Mouse (Mus musculus): ENCODE measurements at regions not wholly inside any gene's neighbourhood (a gene's known extent, or its start where the extent isn't known, plus 50 kb on each side); places are given as distances from the start of the nearest gene placed in this dataset.

DNA sequence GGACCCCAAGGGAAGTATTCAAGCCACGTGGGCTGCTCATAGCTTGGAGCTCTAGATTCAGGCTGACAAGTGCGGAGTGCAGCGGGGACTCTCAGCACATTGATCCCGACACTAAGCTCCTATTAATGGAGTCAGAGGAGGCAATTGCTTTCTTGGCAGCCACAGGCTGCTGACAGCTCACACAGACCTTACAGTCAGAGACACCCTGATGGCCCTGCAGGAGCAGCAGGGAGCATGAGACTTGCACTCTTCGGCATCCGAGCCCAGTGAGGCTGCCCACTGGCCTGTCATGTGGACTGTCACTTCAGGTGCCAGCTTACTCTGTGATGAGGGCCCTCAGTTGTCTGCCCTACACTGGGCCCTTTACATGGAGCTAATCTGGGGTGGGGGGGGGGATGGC is 176.5 kb upstream of the Nlrp1b start:
- TF ChIP-seq CTCF (IDR thresholded peaks at IDR 0.05; ENCODE audit: extremely low read depth, insufficient read depth, low read length) (no peak), POLR2A (IDR thresholded peaks at IDR 0.05; ENCODE audit: extremely low read depth, insufficient read depth, low read length) (no peak)
- H3K4me3 ChIP-seq (ENCODE audit: insufficient read depth, low read length): no peak overlapping the region
- H3K27ac ChIP-seq (ENCODE audit: insufficient read depth, low read length): no peak overlapping the region
- H3K4me1 ChIP-seq (ENCODE audit: control insufficient read depth, insufficient read depth, low read length): no peaks in the 10 kb centered on the region

DNA sequence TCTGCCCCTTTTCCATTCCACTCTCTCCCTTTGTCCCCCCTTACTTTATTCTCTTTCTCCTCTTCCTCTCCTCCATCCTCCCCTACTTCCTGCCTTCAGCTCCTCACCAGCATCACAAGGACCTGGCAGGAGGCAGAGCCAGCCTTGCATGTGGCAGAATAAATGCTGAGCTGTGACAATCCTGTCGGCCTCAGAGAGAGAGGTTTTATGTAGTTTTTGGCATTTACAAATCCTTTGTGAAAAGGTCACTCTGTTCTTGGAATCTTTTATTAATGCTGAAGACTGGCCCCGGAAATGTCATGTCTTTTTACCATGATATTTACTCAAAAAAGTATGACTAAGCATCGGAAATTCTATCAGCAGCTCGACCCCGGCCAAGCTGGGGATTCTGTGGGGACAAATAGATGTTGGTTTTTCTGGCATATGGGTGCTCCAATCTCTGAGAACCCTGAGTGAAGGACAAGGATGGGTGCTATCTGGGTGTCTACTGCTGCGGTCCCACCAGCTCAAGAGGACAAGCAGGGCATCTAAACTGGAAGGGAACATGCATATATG is 178.8 kb upstream of the Nlrp1b start:
- no peaks in the 10 kb centered on the region for H3K4me1 ChIP-seq (ENCODE audit: control insufficient read depth, insufficient read depth, low read length)
- TF ChIP-seq POLR2A (IDR thresholded peaks at IDR 0.05; ENCODE audit: extremely low read depth, insufficient read depth, low read length) (no peak), CTCF (IDR thresholded peaks at IDR 0.05; ENCODE audit: extremely low read depth, insufficient read depth, low read length) (no peak)
- H3K27ac ChIP-seq (ENCODE audit: insufficient read depth, low read length): no peak overlapping the region
- H3K4me3 ChIP-seq (ENCODE audit: insufficient read depth, low read length): no peak overlapping the region

DNA sequence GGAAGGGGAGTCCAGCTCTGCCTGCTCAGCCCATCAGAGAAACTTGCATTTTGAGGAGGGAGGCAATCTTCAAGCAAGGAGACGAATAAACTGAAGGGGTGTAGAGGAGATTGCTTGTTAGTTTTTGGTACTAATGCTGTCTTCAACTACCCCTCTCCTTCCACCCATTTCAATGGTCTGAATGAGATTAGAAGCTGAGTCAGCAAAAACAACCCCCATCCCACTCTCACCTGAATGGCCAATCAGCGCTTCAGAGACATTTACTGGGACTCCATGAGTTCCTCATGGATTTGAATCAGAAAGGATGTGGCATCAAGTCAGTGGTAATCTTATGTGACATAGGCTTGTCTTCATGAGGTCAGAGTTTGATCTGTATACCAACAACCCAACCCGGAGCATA is 180.0 kb upstream of the Nlrp1b start:
- TF ChIP-seq POLR2A (IDR thresholded peaks at IDR 0.05; ENCODE audit: extremely low read depth, insufficient read depth, low read length) (no peak), CTCF (IDR thresholded peaks at IDR 0.05; ENCODE audit: extremely low read depth, insufficient read depth, low read length) (no peak)
- Histone ChIP-seq H3K4me1 (ENCODE audit: control insufficient read depth, insufficient read depth, low read length) (no peaks in the 10 kb centered on the region; the same call in 1 of the 2 replicates), H3K27ac (ENCODE audit: insufficient read depth, low read length) (no peak overlapping the region), H3K4me3 (ENCODE audit: insufficient read depth, low read length) (no peak overlapping the region)

DNA sequence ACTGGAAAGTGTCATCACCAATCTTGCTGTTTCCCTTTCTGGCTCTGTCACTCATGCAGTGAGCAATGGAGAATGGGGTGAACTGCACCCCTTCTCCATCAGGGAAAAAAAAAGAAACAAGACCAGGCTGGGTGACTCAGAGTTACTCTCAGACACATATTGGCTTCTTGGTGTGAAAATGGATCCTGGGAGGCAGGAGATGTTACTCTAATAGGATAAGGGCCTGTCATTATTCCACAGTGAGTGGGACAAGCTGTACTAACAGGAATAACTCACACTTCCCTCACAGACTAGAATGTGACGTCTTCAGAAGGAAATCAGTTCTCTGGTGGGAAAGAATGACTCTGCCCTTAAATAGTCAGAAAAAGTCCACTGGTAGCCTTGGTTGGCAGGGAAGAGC is 181.4 kb upstream of the Nlrp1b start:
- no peak for TF ChIP-seq CTCF (IDR thresholded peaks at IDR 0.05; ENCODE audit: extremely low read depth, insufficient read depth, low read length)
- no peak for TF ChIP-seq POLR2A (IDR thresholded peaks at IDR 0.05; ENCODE audit: extremely low read depth, insufficient read depth, low read length)
- no peaks in the 10 kb centered on the region; the same call in 1 of the 2 replicates for H3K4me1 ChIP-seq (ENCODE audit: control insufficient read depth, insufficient read depth, low read length)
- no peak overlapping the region for H3K4me3 ChIP-seq (ENCODE audit: insufficient read depth, low read length)
- no peak overlapping the region for H3K27ac ChIP-seq (ENCODE audit: insufficient read depth, low read length)

DNA sequence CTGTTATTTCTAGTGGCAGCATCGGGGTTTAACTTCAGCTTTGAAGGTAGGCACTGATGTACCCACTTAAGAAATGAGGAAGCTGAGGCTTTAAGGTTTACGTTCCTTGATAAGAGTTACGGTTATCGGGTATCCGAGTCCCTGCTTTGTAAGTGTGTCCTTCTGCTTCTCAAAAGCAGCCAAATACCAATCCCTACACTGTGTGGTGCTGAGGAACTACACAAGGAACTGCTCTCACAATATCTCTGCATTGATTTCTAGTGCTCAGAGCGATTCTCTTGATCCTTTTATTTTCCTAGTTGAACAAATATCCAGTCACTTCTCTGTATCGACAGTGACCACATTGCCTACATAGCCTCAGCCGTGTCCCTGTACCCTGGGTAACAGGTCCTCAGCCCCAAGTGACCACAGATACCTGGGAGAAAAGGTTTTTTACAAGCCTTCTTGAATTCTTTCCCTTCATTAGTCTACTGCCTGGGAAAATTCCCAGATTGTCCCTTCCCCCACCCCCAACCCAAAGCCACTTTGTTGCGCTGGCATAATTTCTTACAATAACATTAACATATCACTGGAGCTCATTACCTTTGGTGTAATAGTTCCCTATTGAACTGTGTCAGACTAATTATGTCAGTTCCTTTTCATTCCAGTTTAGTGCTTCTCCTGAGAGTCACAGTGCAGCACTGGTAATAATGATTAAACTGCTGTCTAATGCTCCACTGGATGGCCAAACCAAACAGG is 184.0 kb upstream of the Nlrp1b start:
- H3K27ac ChIP-seq (ENCODE audit: insufficient read depth, low read length): no peak overlapping the region
- TF ChIP-seq POLR2A (IDR thresholded peaks at IDR 0.05; ENCODE audit: extremely low read depth, insufficient read depth, low read length): no peak
- TF ChIP-seq CTCF (IDR thresholded peaks at IDR 0.05; ENCODE audit: extremely low read depth, insufficient read depth, low read length): no peak

DNA sequence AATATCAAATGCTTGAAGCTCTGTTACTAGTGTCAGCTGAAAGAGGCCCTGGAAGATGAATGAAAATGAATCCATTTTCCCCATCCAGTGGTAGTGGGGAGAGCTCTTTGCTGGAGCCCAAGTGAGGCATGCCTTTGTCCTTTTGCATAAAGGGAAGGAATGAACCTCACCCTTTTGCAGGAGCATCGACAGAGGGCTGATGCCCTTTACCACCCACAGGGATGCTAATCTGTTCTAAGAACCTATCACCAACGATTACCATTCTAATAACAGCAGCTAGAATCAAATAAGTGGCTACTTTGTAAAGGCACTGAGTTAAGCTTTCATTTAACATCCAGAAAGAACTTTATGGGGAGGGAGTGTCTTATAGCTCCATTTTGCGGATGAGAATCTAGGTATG is 184.9 kb upstream of the Nlrp1b start:
- no peaks in the 10 kb centered on the region; the same call in 1 of the 2 replicates for H3K4me1 ChIP-seq (ENCODE audit: control insufficient read depth, insufficient read depth, low read length)
- TF ChIP-seq CTCF (IDR thresholded peaks at IDR 0.05; ENCODE audit: extremely low read depth, insufficient read depth, low read length) (no peak), POLR2A (IDR thresholded peaks at IDR 0.05; ENCODE audit: extremely low read depth, insufficient read depth, low read length) (no peak)
- 0 out of 2 replicates have a peak overlapping the region, but pooled peaks have one; percentile 33 for H3K27ac ChIP-seq (ENCODE audit: insufficient read depth, low read length)
- H3K4me3 ChIP-seq (ENCODE audit: insufficient read depth, low read length): no peak overlapping the region

More for the DNA sequence above, 184.0 kb upstream of the Nlrp1b start:
- Histone ChIP-seq H3K4me3 (ENCODE audit: insufficient read depth, low read length) (no peak overlapping the region), H3K4me1 (ENCODE audit: control insufficient read depth, insufficient read depth, low read length) (no peaks in the 10 kb centered on the region; the same call in 1 of the 2 replicates)

DNA sequence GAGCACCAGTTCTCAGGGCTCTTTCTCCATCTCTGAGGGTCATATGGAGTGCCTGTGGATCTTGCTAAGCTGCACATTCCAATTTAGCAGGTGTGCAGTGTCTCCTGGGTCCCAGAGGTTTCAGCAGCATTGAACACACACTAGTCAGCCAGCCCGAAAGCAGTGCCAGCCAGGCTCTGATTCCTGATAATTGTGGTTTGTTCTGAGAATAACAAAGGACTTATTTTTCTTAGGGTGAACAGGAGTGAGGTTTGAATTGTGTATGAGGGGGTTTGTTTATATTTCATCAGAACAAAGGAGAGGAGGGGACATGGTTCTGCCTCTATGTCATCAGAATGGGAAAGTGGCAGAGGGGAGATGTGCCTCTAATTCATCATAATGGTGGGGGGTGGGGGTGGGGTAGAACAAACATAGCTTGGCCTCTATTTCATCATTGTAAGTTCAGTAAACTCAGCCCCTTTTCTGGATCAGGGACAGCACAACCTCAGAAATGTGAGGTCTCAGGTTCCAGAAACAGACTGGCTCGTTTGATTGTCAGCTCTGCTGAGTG is 191.8 kb upstream of the Nlrp1b start:
- Histone ChIP-seq H3K27ac (ENCODE audit: insufficient read depth, low read length) (peak overlapping the region; percentile 96), H3K4me3 (ENCODE audit: insufficient read depth, low read length) (no peak overlapping the region), H3K4me1 (ENCODE audit: control insufficient read depth, insufficient read depth, low read length) (no peaks in the 10 kb centered on the region)
- TF ChIP-seq CTCF (IDR thresholded peaks at IDR 0.05; ENCODE audit: extremely low read depth, insufficient read depth, low read length) (no peak), POLR2A (IDR thresholded peaks at IDR 0.05; ENCODE audit: extremely low read depth, insufficient read depth, low read length) (no peak)

DNA sequence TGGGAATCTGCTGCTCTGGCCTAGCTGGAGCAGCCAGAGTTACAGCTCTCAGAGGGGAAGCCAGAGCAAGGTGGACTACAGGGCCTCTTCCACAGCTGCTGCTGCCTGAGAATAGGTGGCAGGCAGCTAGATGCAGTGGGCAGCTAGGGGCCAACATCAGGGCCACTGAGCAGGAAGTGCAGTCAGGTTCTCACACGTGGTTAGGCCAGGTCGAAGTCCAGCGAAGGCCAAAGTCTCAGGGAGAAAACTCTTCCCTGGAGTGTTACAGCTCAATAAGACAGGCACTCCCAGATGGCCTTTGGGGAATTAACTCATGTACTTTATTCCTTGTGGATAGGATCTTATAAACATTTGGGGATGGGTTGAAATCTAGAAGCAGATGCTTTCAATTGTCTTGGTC is 192.7 kb upstream of the Nlrp1b start:
- no peak overlapping the region for H3K4me3 ChIP-seq (ENCODE audit: insufficient read depth, low read length)
- no peak for TF ChIP-seq CTCF (IDR thresholded peaks at IDR 0.05; ENCODE audit: extremely low read depth, insufficient read depth, low read length)
- TF ChIP-seq POLR2A (IDR thresholded peaks at IDR 0.05; ENCODE audit: extremely low read depth, insufficient read depth, low read length): no peak

DNA sequence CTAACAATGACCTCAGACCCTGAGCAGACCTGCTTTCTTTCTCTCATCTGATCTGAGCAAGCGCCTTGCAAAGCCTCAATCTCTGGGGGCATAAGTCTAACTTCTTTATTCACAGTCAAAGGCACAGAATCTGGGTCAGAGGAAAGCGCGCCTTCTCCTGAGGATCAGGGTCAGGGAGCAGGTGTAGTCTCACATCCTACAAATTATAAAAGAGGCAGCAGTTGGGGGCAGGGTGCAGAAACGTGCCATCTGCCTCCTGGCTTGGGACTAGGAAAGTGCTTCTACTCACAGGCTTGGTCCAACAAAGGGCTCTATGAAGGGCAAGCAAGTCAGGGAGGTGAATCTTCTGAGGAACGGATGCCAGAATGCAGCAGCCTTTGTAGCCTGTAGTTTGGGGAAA is 194.3 kb upstream of the Nlrp1b start:
- no peak overlapping the region for H3K27ac ChIP-seq (ENCODE audit: insufficient read depth, low read length)
- no peak for TF ChIP-seq POLR2A (IDR thresholded peaks at IDR 0.05; ENCODE audit: extremely low read depth, insufficient read depth, low read length)
- no peak for TF ChIP-seq CTCF (IDR thresholded peaks at IDR 0.05; ENCODE audit: extremely low read depth, insufficient read depth, low read length)
- no peak overlapping the region for H3K4me3 ChIP-seq (ENCODE audit: insufficient read depth, low read length)
- no peaks in the 10 kb centered on the region for H3K4me1 ChIP-seq (ENCODE audit: control insufficient read depth, insufficient read depth, low read length)

More for the DNA sequence above, 192.7 kb upstream of the Nlrp1b start:
- H3K4me1 ChIP-seq (ENCODE audit: control insufficient read depth, insufficient read depth, low read length): no peaks in the 10 kb centered on the region
- peak overlapping the region; percentile 96 for H3K27ac ChIP-seq (ENCODE audit: insufficient read depth, low read length)

DNA sequence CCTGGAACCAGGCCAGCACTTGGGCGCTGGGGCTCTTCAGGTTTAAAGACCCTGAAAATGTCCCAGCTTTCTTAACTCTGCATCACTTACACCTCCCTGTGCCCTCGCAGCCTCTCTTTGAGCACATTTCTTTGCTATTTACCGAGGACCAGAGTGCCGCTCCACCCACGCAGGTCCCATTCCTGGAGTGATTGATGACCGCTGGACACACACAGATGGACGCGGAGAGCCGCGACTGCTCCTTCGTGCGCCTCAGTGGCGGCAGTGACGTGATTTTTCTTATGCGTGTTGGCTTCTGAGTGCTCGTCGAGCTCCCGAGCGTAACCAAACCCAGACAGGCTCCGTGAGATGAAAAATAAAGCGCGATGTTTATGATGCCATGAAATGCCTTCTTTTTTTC is 199.2 kb upstream of the Nlrp1b start:
- Histone ChIP-seq H3K27ac (ENCODE audit: insufficient read depth, low read length) (no peak overlapping the region), H3K4me3 (ENCODE audit: insufficient read depth, low read length) (no peak overlapping the region), H3K4me1 (ENCODE audit: control insufficient read depth, insufficient read depth, low read length) (no peaks in the 10 kb centered on the region)
- TF ChIP-seq POLR2A (IDR thresholded peaks at IDR 0.05; ENCODE audit: extremely low read depth, insufficient read depth, low read length): no peak
- no peak for TF ChIP-seq CTCF (IDR thresholded peaks at IDR 0.05; ENCODE audit: extremely low read depth, insufficient read depth, low read length)
